Mouse (Mus musculus): ENCODE data around the gene Cdh4. TPM values are rescaled to one million over a fixed set of nuclear protein-coding genes. Genes with fewer than 3 reads are reported as not detected.

Cdh4 gene
- polyA plus RNA-seq, 1 experiment from 2014 or later, result 8.7 TPM

DNA sequence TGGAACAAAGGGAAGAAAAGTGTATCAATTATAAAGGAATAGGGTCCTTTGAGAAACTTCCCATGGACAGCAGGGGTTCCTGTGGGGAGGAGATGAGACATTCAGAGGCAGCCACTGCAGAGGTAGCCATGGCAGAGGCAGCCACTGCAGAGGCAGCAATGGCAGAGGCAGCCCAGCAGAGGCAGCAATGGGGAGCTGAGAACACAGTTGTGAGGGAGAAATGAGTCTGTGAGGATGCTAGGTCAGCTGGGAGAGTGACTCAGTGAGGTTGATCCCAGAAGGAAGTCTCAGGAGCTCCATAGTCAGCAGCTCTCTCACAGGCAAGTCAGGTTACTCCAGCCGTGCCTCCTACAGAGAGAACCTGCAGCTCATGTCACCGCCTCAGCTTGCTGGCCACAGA, 266.9 kb downstream of the Cdh4 start:
- Histone ChIP-seq H3K27ac (no peak overlapping the region), H3K4me3 (no peak overlapping the region), H3K4me1 (replicated peaks) (0 out of 2 replicates have a peak, but pooled peaks cover 9% of the 10 kb centered on the region), H3K27me3 (ENCODE audit: insufficient read depth, poor library complexity, severe bottlenecking) (no peaks in the 10 kb centered on the region), H3K9me3 (no peaks in the 10 kb centered on the region), H3K36me3 (no peaks in the 10 kb centered on the region)
- no peak for DNase-seq (ENCODE audit: low spot score)
- WGBS, result 81% methylated on average over 2 of the region's 2 CpGs

DNA sequence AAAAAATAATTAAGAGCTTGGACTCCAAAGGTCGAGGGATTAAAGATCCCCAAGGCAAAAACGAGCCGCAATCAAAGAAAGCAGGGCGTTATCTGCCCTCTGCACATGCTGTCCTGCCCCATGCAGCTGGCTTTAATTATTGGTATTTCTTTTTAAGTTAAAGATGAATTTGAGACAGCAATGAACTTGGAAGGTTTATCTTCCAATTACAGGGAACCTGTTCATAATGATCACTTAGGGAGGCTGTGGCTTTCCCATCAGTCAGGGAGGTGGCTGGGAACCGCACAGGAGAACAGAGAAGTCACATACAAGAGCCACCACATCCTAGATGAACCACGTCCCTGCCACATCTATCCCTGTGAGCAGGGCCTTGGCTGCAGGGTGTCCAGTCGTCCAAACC, 270.5 kb downstream of the Cdh4 start:
- 0 out of 2 replicates have a peak, but pooled peaks cover 9% of the 10 kb centered on the region for H3K4me1 ChIP-seq (replicated peaks)
- no peak overlapping the region for H3K4me3 ChIP-seq
- no peak for DNase-seq (ENCODE audit: low spot score)
- no peak overlapping the region for H3K27ac ChIP-seq
- no peaks in the 10 kb centered on the region for H3K27me3 ChIP-seq (ENCODE audit: insufficient read depth, poor library complexity, severe bottlenecking)
- H3K9me3 ChIP-seq, result no peaks in the 10 kb centered on the region
- 78% methylated on average over 7 of the region's 7 CpGs for WGBS
- no peaks in the 10 kb centered on the region for H3K36me3 ChIP-seq

DNA sequence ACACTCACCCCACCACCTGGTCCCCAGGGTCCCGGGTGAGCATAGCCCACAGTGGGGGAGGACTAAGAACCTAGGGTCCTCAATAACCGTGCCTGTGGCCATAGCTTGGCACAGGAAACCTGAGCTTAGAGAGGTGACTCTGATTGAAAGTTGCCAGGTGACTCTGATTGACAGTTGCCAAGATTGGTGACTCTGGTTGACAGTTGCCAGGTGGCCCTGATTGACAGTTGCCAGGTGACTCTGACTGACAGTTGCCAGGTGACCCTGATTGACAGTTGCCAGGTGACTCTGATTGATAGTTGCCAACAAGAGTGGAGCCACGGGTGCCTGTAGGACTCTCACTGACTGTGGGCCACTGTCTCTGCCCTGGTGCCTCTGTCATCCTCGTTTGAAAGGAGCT, 271.1 kb downstream of the Cdh4 start:
- no peak for DNase-seq (ENCODE audit: low spot score)
- Histone ChIP-seq H3K4me1 (replicated peaks) (0 out of 2 replicates have a peak, but pooled peaks cover 9% of the 10 kb centered on the region), H3K36me3 (no peaks in the 10 kb centered on the region), H3K9me3 (no peaks in the 10 kb centered on the region), H3K4me3 (no peak overlapping the region), H3K27me3 (ENCODE audit: insufficient read depth, poor library complexity, severe bottlenecking) (no peaks in the 10 kb centered on the region), H3K27ac (no peak overlapping the region)
- WGBS, result 84% methylated on average over 4 of the region's 4 CpGs

DNA sequence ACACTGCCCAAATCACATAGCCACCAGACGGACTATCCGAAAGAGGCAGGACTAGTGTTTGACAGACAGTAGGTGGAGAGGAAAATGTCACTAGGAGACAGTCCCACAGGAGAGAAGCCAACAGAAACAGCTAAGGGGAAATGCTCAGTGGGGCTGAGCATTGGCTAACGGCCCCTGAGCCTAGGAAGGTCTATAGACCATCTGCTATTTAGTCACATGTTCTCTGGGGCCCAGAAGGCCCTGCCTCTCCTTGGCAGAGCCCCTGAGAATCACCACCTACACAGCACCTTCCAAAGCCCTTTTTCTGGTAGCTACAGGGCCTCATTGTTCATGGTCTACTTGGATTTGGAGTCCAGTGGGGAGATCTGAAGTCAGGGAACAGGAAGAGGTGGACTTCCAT, 271.9 kb downstream of the Cdh4 start:
- Histone ChIP-seq H3K36me3 (no peaks in the 10 kb centered on the region), H3K27ac (no peak overlapping the region), H3K27me3 (ENCODE audit: insufficient read depth, poor library complexity, severe bottlenecking) (no peaks in the 10 kb centered on the region), H3K9me3 (no peaks in the 10 kb centered on the region), H3K4me1 (replicated peaks) (peaks cover 7% of the 10 kb centered on the region; the same call in 1 of the 2 replicates), H3K4me3 (no peak overlapping the region)
- DNase-seq (ENCODE audit: low spot score), result no peak
- 81% methylated on average over 3 of the region's 3 CpGs for WGBS

DNA sequence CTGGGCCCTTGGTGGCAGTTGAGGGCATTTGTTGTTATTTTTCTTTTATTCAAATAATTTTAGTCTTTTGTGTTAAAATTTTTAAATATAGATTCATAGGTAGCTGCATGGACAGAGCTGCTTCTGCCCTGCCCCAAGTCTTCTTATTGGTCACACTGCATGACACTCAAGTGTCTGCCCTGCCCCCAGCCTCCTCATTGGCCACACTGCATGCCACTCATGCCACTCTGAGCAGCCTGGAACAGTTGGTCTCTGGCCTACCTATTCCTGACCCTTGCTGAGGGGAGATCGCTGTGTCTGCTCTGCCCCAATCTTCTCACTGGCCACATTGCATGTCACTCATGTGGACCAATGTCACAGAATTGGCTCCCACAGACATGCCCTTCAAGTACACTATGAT, 273.1 kb downstream of the Cdh4 start:
- Histone ChIP-seq H3K27ac (no peak overlapping the region), H3K4me1 (replicated peaks) (peaks cover 19% of the 10 kb centered on the region), H3K36me3 (no peaks in the 10 kb centered on the region), H3K27me3 (ENCODE audit: insufficient read depth, poor library complexity, severe bottlenecking) (no peaks in the 10 kb centered on the region), H3K9me3 (no peaks in the 10 kb centered on the region), H3K4me3 (no peak overlapping the region)
- no peak for DNase-seq (ENCODE audit: low spot score)
- 97% methylated on average over 1 of the region's 1 CpGs for WGBS

DNA sequence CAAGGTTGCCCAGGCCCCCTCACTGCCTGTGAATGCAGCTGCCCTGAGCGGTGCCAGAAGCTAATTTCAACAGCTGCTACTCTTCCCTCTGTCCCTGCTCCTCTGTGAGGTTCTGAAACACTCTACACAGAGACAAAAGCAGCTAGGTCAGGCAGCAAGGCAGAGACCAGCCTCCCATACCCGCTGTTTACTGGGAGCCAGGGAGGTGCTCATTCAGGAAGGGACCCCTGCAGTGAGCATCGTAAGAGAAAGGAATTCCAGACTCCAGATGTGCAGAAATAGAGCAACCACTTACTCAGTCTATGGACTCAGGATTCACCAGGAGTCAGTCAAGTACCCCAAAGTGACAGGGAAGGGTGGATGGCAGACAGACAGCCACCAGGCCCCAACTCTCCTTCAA, 278.1 kb downstream of the Cdh4 start:
- Histone ChIP-seq H3K27me3 (ENCODE audit: insufficient read depth, poor library complexity, severe bottlenecking) (0 out of 2 replicates have a peak, but pooled peaks cover 3% of the 10 kb centered on the region), H3K36me3 (no peaks in the 10 kb centered on the region), H3K4me3 (no peak overlapping the region), H3K27ac (peak overlapping the region; percentile 47; the same call in 1 of the 2 replicates), H3K4me1 (replicated peaks) (peaks cover 32% of the 10 kb centered on the region), H3K9me3 (no peaks in the 10 kb centered on the region)
- whole genome bisulfite sequencing, result 11% methylated on average over 3 of the region's 3 CpGs
- DNase-seq (ENCODE audit: low spot score), result no peak

DNA sequence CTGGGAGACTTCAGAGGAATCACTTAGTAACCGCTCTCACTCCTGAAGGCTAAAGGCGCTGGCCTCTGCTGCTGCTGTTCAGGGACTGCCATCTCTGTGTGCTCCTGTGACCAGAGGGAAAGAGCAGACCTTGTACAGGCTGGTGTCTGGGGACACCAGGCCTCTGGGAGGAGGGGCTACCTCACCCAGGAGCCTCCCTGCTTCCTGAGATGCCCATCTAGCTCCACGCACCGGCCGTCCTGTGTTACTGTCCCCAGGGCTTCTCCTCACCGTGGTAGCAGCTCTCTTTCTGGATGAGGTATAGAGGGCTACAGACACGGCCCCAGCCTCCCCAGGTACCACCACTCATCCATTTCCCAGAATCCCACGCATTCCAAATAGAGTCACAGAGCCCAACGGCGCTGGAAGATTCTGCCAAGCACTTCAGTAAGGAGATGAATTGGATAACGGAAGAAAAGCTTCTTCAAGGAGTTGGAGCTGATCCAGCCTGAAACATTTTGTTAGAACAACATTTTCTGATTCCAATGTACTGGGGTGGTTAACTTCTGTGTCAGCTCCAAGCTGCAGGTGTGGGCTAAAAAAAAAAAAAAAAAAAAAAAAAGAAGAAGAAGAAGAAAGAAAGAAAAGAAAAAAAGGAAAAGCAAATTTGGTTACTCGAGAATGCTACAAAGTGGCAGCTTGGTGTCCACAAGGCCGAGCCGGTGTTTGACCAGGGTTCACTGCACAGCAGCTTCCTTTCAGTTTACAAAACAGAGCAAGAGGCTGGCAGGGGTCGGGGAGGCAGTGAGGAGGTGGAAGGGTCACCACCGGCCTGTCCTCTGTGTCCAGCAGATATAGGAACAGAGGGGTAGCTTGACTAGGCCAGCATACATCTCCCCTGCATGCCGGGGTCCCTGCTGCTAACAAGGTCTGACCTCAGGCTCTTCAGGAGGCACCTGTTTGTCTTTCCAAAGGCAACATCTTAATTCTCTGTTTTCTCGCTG, 279.6 kb downstream of the Cdh4 start:
- WGBS, result 52% methylated on average over 18 of the region's 18 CpGs
- no peaks in the 10 kb centered on the region for H3K36me3 ChIP-seq
- DNase-seq (ENCODE audit: low spot score), result no peak
- H3K27me3 ChIP-seq (ENCODE audit: insufficient read depth, poor library complexity, severe bottlenecking), result 0 out of 2 replicates have a peak, but pooled peaks cover 3% of the 10 kb centered on the region
- peaks cover 32% of the 10 kb centered on the region for H3K4me1 ChIP-seq (replicated peaks)
- H3K9me3 ChIP-seq, result no peaks in the 10 kb centered on the region
- no peak overlapping the region for H3K27ac ChIP-seq
- no peak overlapping the region for H3K4me3 ChIP-seq

DNA sequence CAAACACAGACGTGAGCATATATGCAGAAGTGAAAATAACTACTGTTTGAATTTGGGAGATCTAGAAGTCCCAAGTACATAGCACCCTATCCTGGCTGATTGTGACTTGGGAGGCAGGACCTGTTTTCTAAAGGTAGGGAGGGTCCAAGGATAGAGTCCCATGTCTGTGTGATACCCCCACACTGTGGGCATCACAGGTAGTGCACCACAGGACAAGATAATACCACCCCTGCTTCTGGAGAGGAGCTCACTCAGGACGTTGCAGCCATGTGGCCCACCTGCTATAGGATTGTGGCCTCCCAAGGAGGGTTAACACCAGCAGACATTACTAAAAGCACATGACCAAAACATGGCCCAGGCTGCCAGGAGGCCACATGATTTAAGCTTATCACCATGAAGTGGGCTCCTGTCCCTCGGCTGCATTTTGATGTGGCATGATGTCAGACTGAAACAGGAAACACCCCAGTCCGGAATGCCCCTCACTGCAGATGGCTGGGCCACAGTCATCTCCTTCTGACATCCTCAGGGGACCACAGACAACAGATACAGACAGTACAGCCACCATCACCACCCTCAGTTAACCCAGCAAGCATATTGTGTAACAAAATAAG, 280.6 kb downstream of the Cdh4 start:
- Histone ChIP-seq H3K36me3 (no peaks in the 10 kb centered on the region), H3K4me3 (no peak overlapping the region), H3K9me3 (no peaks in the 10 kb centered on the region), H3K27ac (no peak overlapping the region), H3K4me1 (replicated peaks) (peaks cover 32% of the 10 kb centered on the region), H3K27me3 (ENCODE audit: insufficient read depth, poor library complexity, severe bottlenecking) (0 out of 2 replicates have a peak, but pooled peaks cover 3% of the 10 kb centered on the region)
- DNase-seq (ENCODE audit: low spot score), result no peak
- WGBS, result 71% methylated on average over 4 of the region's 4 CpGs

DNA sequence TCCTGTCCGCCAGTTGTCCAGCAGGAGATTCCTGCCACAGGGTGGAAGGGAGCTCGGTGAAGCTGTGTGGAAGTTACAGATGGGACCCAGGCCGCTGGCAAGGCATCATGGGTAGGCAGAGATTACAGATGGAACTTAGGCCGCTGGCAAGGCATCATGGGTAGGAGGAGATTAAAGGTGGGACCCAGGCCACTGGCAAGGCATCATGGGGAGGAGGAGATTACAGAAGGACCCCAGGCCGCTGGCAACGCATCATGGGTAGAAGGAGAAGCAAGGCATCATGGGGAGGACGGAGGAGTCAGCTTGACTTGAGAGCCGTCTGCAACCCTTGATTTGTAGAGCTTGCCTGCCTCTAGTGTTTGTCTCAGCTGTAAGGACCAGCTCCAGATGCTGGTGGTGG, 281.2 kb downstream of the Cdh4 start:
- H3K9me3 ChIP-seq, result no peaks in the 10 kb centered on the region
- H3K4me3 ChIP-seq, result no peak overlapping the region
- H3K27ac ChIP-seq, result no peak overlapping the region
- DNase-seq (ENCODE audit: low spot score), result no peak
- WGBS, result 90% methylated on average over 8 of the region's 8 CpGs
- no peaks in the 10 kb centered on the region for H3K36me3 ChIP-seq
- H3K4me1 ChIP-seq (replicated peaks), result peaks cover 32% of the 10 kb centered on the region
- H3K27me3 ChIP-seq (ENCODE audit: insufficient read depth, poor library complexity, severe bottlenecking), result 0 out of 2 replicates have a peak, but pooled peaks cover 3% of the 10 kb centered on the region

DNA sequence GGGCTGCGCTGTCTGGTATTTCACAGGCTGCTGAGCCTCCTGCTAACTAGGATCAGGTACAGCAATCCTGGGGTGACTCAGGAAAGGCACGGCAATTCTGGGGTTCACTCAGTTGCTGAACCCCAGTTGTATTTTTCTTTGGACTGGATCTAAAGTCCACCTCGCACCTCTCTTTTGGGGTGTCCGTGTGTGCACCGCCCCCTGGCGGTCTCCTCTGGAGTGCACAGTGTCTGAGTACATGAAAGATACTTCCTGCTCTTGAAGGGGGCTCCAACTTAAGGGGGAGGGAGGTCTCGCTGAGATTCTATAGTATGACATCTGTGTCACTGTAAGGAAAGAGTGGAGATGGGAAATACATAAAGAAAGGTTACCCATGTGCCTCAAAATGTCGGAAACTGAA, 286.8 kb downstream of the Cdh4 start:
- H3K4me1 ChIP-seq (replicated peaks), result peaks cover 20% of the 10 kb centered on the region
- H3K4me3 ChIP-seq, result no peak overlapping the region
- H3K27me3 ChIP-seq (ENCODE audit: insufficient read depth, poor library complexity, severe bottlenecking), result 0 out of 2 replicates have a peak, but pooled peaks cover 4% of the 10 kb centered on the region
- no peaks in the 10 kb centered on the region for H3K36me3 ChIP-seq
- peak; percentile 18 for DNase-seq (ENCODE audit: low spot score)
- H3K27ac ChIP-seq, result no peak overlapping the region
- 56% methylated on average over 8 of the region's 8 CpGs for WGBS
- H3K9me3 ChIP-seq, result no peaks in the 10 kb centered on the region

DNA sequence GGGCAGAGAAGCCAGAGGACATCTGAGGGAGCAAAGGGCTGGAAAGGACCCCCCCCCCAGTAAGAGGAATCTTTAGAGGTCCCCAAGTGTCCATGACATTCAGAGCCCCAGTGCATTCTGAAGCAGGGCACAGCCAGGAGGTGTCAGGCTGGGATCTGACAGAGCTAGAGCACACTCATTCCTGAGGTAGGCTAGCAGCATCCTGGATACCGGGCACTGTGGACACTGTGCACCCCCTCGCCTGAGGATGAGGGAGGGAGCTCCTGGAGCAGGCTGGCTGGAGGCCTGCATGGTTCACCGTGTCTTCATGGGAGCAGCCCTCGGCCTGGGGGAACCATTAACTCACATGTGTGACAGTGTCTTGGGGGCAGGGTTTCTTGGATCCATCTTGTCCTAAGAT, 287.6 kb downstream of the Cdh4 start:
- DNase-seq (ENCODE audit: low spot score), result no peak
- Histone ChIP-seq H3K4me3 (no peak overlapping the region), H3K36me3 (no peaks in the 10 kb centered on the region), H3K27me3 (ENCODE audit: insufficient read depth, poor library complexity, severe bottlenecking) (0 out of 2 replicates have a peak, but pooled peaks cover 4% of the 10 kb centered on the region), H3K9me3 (no peaks in the 10 kb centered on the region), H3K27ac (0 out of 2 replicates have a peak overlapping the region, but pooled peaks have one; percentile 5), H3K4me1 (replicated peaks) (peaks cover 18% of the 10 kb centered on the region)
- WGBS, result 87% methylated on average over 4 of the region's 4 CpGs

DNA sequence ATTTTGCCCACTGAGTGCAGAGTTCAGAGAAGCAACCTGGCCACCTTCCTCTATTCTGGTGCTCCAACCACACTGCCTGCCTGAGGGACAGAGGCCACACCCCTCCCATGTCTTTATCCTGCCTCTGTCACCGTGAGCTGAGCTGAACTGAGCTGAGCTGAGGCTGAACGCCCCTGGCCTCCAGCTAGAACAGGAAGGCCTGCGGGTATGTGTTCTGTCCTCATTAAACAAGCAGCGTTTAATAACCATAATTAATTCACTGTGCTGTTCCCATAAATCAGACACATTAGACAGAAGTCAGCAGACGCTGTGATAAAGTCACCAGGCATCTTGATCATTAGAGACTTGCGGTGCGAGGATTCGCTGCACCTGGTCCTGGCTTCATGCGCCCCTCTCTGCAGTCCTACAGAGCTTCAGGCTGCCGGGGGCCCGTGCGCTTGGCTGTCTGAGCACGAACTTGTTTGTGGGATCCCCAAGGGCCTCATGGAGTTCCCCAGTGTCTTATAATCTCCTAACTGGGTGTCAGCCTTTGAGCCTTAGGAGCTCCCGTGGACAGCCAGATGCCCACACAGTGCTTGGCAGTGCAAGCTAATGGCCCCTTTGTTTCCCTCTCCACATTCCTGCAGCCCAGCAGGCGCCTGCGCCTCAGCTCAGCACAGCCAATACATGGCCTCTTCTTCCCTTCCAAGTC, 291.1 kb downstream of the Cdh4 start:
- Histone ChIP-seq H3K27ac (peak overlapping the region; percentile 66), H3K4me1 (replicated peaks) (peaks cover 32% of the 10 kb centered on the region), H3K9me3 (no peaks in the 10 kb centered on the region), H3K4me3 (no peak overlapping the region), H3K36me3 (no peaks in the 10 kb centered on the region), H3K27me3 (ENCODE audit: insufficient read depth, poor library complexity, severe bottlenecking) (0 out of 2 replicates have a peak, but pooled peaks cover 4% of the 10 kb centered on the region)
- peak; percentile 17 for DNase-seq (ENCODE audit: low spot score)
- WGBS, result 42% methylated on average over 16 of the region's 16 CpGs

All from hindbrain, embryonic 10.5 days (tissue).